In genomic region chr11:75565849-75566248, GRCm38 (mm10) we compare ENCODE assay signal across 8 mouse cellular contexts. TPM values are rescaled to one million over a fixed set of nuclear protein-coding genes. Genes with fewer than 3 reads are reported as not detected.
DNase-seq lines count a peak whose midpoint lies in the region; ATAC-seq and TF ChIP-seq lines count a peak whose summit lies in the region.

No protein-coding gene starts in this region.

- no peak for DNase-seq in liver, postnatal 0 days
- no peak for DNase-seq in liver, embryonic 11.5 days (ENCODE audit: low spot score)
- no peak for DNase-seq in heart, embryonic 10.5 days (ENCODE audit: low spot score)
- DNase-seq in spleen, postnatal 14 days (ENCODE audit: low spot score in 2 of 2) = no peak

- TF ChIP-seq CTCF in liver, postnatal 0 days (IDR thresholded peaks at IDR 0.05; ENCODE audit: low read depth) = no peak

- no peaks in the 10 kb centered on the region for H3K9me3 ChIP-seq in liver, postnatal 0 days (ENCODE audit: low read length)
- H3K9me3 ChIP-seq in liver, embryonic 11.5 days (ENCODE audit: control insufficient read depth, low read length) = no peaks in the 10 kb centered on the region
- H3K9me3 ChIP-seq in heart, embryonic 10.5 days = no peaks in the 10 kb centered on the region
- no peaks in the 10 kb centered on the region for H3K9me3 ChIP-seq in hindbrain, embryonic 13.5 days
- no peaks in the 10 kb centered on the region for H3K9me3 ChIP-seq in forebrain, embryonic 12.5 days

- H3K27me3 ChIP-seq in liver, postnatal 0 days (ENCODE audit: insufficient read depth, low read length) = no peaks in the 10 kb centered on the region
- no peaks in the 10 kb centered on the region for H3K27me3 ChIP-seq in liver, embryonic 11.5 days (replicated peaks; ENCODE audit: control insufficient read depth, insufficient read depth, low read length)
- H3K27me3 ChIP-seq in heart, embryonic 10.5 days (ENCODE audit: insufficient read depth, poor library complexity, severe bottlenecking) = peaks cover 23% of the 10 kb centered on the region; the same call in 1 of the 2 replicates
- H3K27me3 ChIP-seq in hindbrain, embryonic 13.5 days = no peaks in the 10 kb centered on the region
- no peaks in the 10 kb centered on the region for H3K27me3 ChIP-seq in forebrain, embryonic 12.5 days

- H3K36me3 ChIP-seq in liver, postnatal 0 days (replicated peaks; ENCODE audit: insufficient read depth, low read length) = 0 out of 2 replicates have a peak, but pooled peaks cover 10% of the 10 kb centered on the region
- no peaks in the 10 kb centered on the region for H3K36me3 ChIP-seq in liver, embryonic 11.5 days (ENCODE audit: control insufficient read depth, insufficient read depth, low read length)
- H3K36me3 ChIP-seq in heart, embryonic 10.5 days = peaks cover 14% of the 10 kb centered on the region
- H3K36me3 ChIP-seq in macrophage (ENCODE audit: inconsistent target) = peaks cover 63% of the 10 kb centered on the region
- peaks cover 95% of the 10 kb centered on the region for H3K36me3 ChIP-seq in hindbrain, embryonic 13.5 days
- peaks cover 30% of the 10 kb centered on the region for H3K36me3 ChIP-seq in forebrain, embryonic 12.5 days (replicated peaks)

- peaks cover 13% of the 10 kb centered on the region for H3K4me1 ChIP-seq in liver, postnatal 0 days (ENCODE audit: insufficient read depth)
- H3K4me1 ChIP-seq in liver, embryonic 11.5 days (replicated peaks; ENCODE audit: control insufficient read depth, insufficient read depth, low read length) = peaks cover 25% of the 10 kb centered on the region
- peaks cover 12% of the 10 kb centered on the region for H3K4me1 ChIP-seq in brown adipose tissue, adult 24 weeks (ENCODE audit: control insufficient read depth, insufficient read depth, insufficient read length, low read length)
- peaks cover 71% of the 10 kb centered on the region for H3K4me1 ChIP-seq in heart, embryonic 10.5 days
- H3K4me1 ChIP-seq in hindbrain, embryonic 13.5 days (replicated peaks) = peaks cover 4% of the 10 kb centered on the region; the same call in 1 of the 2 replicates
- no peaks in the 10 kb centered on the region for H3K4me1 ChIP-seq in forebrain, embryonic 12.5 days

- no peak overlapping the region for H3K4me3 ChIP-seq in liver, postnatal 0 days (ENCODE audit: low read depth, low read length)
- H3K4me3 ChIP-seq in liver, embryonic 11.5 days (ENCODE audit: low read depth, low read length) = no peak overlapping the region
- no peak overlapping the region for H3K4me3 ChIP-seq in brown adipose tissue, adult 24 weeks (ENCODE audit: insufficient read depth, low read depth, low read length)
- H3K4me3 ChIP-seq in heart, embryonic 10.5 days = no peak overlapping the region
- H3K4me3 ChIP-seq in macrophage (ENCODE audit: inconsistent target) = no peak overlapping the region
- no peak overlapping the region for H3K4me3 ChIP-seq in hindbrain, embryonic 13.5 days
- H3K4me3 ChIP-seq in forebrain, embryonic 12.5 days (replicated peaks) = no peak overlapping the region

- no peak overlapping the region for H3K9ac ChIP-seq in liver, postnatal 0 days (replicated peaks)
- no peak overlapping the region for H3K9ac ChIP-seq in liver, embryonic 11.5 days (ENCODE audit: low read depth, low read length)
- H3K9ac ChIP-seq in hindbrain, embryonic 13.5 days = no peak overlapping the region
- H3K9ac ChIP-seq in forebrain, embryonic 12.5 days = no peak overlapping the region

- no peak for ATAC-seq in liver, postnatal 0 days
- no peak for ATAC-seq in liver, embryonic 11.5 days (replicated peaks; ENCODE audit: low FRiP score)
- no peak for ATAC-seq in hindbrain, embryonic 13.5 days (ENCODE audit: low FRiP score)
- no peak for ATAC-seq in forebrain, embryonic 12.5 days (ENCODE audit: low FRiP score)

- H3K79me2 ChIP-seq in macrophage (ENCODE audit: inconsistent target) = peaks cover 45% of the 10 kb centered on the region; the same call in 1 of the 2 replicates

- H3K4me2 ChIP-seq in liver, postnatal 0 days (ENCODE audit: low read depth, low read length) = no peak overlapping the region
- H3K4me2 ChIP-seq in liver, embryonic 11.5 days = no peak overlapping the region
- no peak overlapping the region for H3K4me2 ChIP-seq in hindbrain, embryonic 13.5 days
- H3K4me2 ChIP-seq in forebrain, embryonic 12.5 days = no peak overlapping the region

- 77% methylated on average over 2 of the region's 2 CpGs for WGBS in liver, postnatal 0 days (ENCODE audit: insufficient replicate concordance)
- WGBS in liver, embryonic 11.5 days = 81% methylated on average over 2 of the region's 2 CpGs
- 62% methylated on average over 2 of the region's 2 CpGs for WGBS in heart, embryonic 10.5 days
- WGBS in macrophage (ENCODE audit: missing documents) = 58% methylated on average over 2 of the region's 2 CpGs
- WGBS in hindbrain, embryonic 13.5 days = 85% methylated on average over 2 of the region's 2 CpGs
- 92% methylated on average over 2 of the region's 2 CpGs for WGBS in forebrain, embryonic 12.5 days

- TF ChIP-seq EP300 in liver, postnatal 0 days (IDR thresholded peaks at IDR 0.05; ENCODE audit: low read depth) = no peak

- H3K27ac ChIP-seq in liver, postnatal 0 days (ENCODE audit: low read depth) = 0 out of 2 replicates have a peak overlapping the region, but pooled peaks have one; percentile 4
- H3K27ac ChIP-seq in liver, embryonic 11.5 days (ENCODE audit: low read depth, low read length) = no peak overlapping the region
- peak overlapping the region; percentile 81 for H3K27ac ChIP-seq in brown adipose tissue, adult 24 weeks (replicated peaks; ENCODE audit: low read depth, low read length)
- H3K27ac ChIP-seq in heart, embryonic 10.5 days = peak overlapping the region; percentile 48; the same call in 1 of the 2 replicates
- peak overlapping the region; percentile 97 for H3K27ac ChIP-seq in macrophage
- no peak overlapping the region for H3K27ac ChIP-seq in hindbrain, embryonic 13.5 days
- H3K27ac ChIP-seq in forebrain, embryonic 12.5 days = no peak overlapping the region

RNA-seq across cellular contexts. Expression of gene Pitpna, which starts 22.0 kb away (rescaled TPM):
- 30.1 and 36.7 TPM in 2 replicates for polyA plus RNA-seq in liver, postnatal 0 days (2015; fragmentation: Nextera tagmentation; extraction: Ambion mirVana)
- 63.2 and 65.1 TPM in 2 replicates for polyA plus RNA-seq in liver, embryonic 11.5 days (2014; fragmentation: Nextera tagmentation; extraction: Ambion mirVana)
- polyA plus RNA-seq in brown adipose tissue, adult 24 weeks (2012; ENCODE audit: insufficient read depth, insufficient read length, missing spikeins) = 75.9 and 86.5 TPM in 2 replicates
- 56.1 and 80.1 TPM in 2 replicates for polyA plus RNA-seq in heart, embryonic 10.5 days (2016; fragmentation: Nextera tagmentation; extraction: Ambion mirVana)
- total RNA-seq in macrophage (2018; cell fraction: chromatin; rRNA removed) = 100 to 1,000 TPM in 25 of 26 experiments, 10 to 100 TPM in 1; 81.1 to 352 (median 282) TPM
- total RNA-seq in macrophage (2018; cell fraction: cytosol; rRNA removed) = 100 to 1,000 TPM; 242 to 357 (median 310) TPM
- total RNA-seq in macrophage (2018; cell fraction: nucleus; rRNA removed) = 100 to 1,000 TPM in 25 of 26 experiments, 10 to 100 TPM in 1; 98.7 to 332 (median 234) TPM
- polyA plus RNA-seq in macrophage (2018) = 282 to 582 TPM (median 340 TPM) in 3 replicates
- polyA plus RNA-seq in hindbrain, embryonic 13.5 days (2015; fragmentation: Nextera tagmentation; extraction: Ambion mirVana) = 94.8 and 101 TPM in 2 replicates
- 95.5 and 96.1 TPM in 2 replicates for polyA plus RNA-seq in forebrain, embryonic 12.5 days (2016; fragmentation: Nextera tagmentation; extraction: Ambion mirVana)

RNA-seq across cellular contexts. Expression of gene Slc43a2, which starts 34.4 kb away (rescaled TPM):
- 5.9 and 7.2 TPM in 2 replicates for polyA plus RNA-seq in liver, postnatal 0 days (2015; fragmentation: Nextera tagmentation; extraction: Ambion mirVana)
- 5.5 and 7.8 TPM in 2 replicates for polyA plus RNA-seq in liver, embryonic 11.5 days (2014; fragmentation: Nextera tagmentation; extraction: Ambion mirVana)
- polyA plus RNA-seq in brown adipose tissue, adult 24 weeks (2012; ENCODE audit: insufficient read depth, insufficient read length, missing spikeins) = 13.4 and 14.5 TPM in 2 replicates
- polyA plus RNA-seq in heart, embryonic 10.5 days (2016; fragmentation: Nextera tagmentation; extraction: Ambion mirVana) = 5.5 and 6.4 TPM in 2 replicates
- 1,000 to 10,000 TPM in 1 of 26 experiments, 100 to 1,000 TPM in 23, 10 to 100 TPM in 2; 27.0 to 1,006 (median 669) TPM for total RNA-seq in macrophage (2018; cell fraction: chromatin; rRNA removed)
- total RNA-seq in macrophage (2018; cell fraction: cytosol; rRNA removed) = 100 to 1,000 TPM; 216 to 691 (median 376) TPM
- total RNA-seq in macrophage (2018; cell fraction: nucleus; rRNA removed) = 1,000 to 10,000 TPM in 2 of 26 experiments, 100 to 1,000 TPM in 24; 102 to 1,167 (median 672) TPM
- polyA plus RNA-seq in macrophage (2018) = 250 to 450 TPM (median 359 TPM) in 3 replicates
- 19.7 and 21.0 TPM in 2 replicates for polyA plus RNA-seq in hindbrain, embryonic 13.5 days (2015; fragmentation: Nextera tagmentation; extraction: Ambion mirVana)
- polyA plus RNA-seq in forebrain, embryonic 12.5 days (2016; fragmentation: Nextera tagmentation; extraction: Ambion mirVana) = 11.4 TPM in 2 replicates

RNA-seq across cellular contexts. Expression of gene Scarf1, which starts 52.5 kb away (rescaled TPM):
- 3.1 TPM in 2 replicates for polyA plus RNA-seq in liver, postnatal 0 days (2015; fragmentation: Nextera tagmentation; extraction: Ambion mirVana)
- 7.0 and 7.8 TPM in 2 replicates for polyA plus RNA-seq in liver, embryonic 11.5 days (2014; fragmentation: Nextera tagmentation; extraction: Ambion mirVana)
- 3.4 and 5.3 TPM in 2 replicates for polyA plus RNA-seq in brown adipose tissue, adult 24 weeks (2012; ENCODE audit: insufficient read depth, insufficient read length, missing spikeins)
- polyA plus RNA-seq in heart, embryonic 10.5 days (2016; fragmentation: Nextera tagmentation; extraction: Ambion mirVana) = 13.6 and 15.8 TPM in 2 replicates
- total RNA-seq in macrophage (2018; cell fraction: chromatin; rRNA removed) = 10 to 100 TPM; 12.1 to 48.5 (median 29.0) TPM
- 10 to 100 TPM in 24 of 26 experiments, 1 to 10 TPM in 2; 8.5 to 34.5 (median 14.6) TPM for total RNA-seq in macrophage (2018; cell fraction: cytosol; rRNA removed)
- total RNA-seq in macrophage (2018; cell fraction: nucleus; rRNA removed) = 10 to 100 TPM; 17.7 to 87.3 (median 37.1) TPM
- 8.6 to 19.0 TPM (median 16.2 TPM) in 3 replicates for polyA plus RNA-seq in macrophage (2018)
- polyA plus RNA-seq in hindbrain, embryonic 13.5 days (2015; fragmentation: Nextera tagmentation; extraction: Ambion mirVana) = 4.6 and 4.8 TPM in 2 replicates
- 3.0 and 3.9 TPM in 2 replicates for polyA plus RNA-seq in forebrain, embryonic 12.5 days (2016; fragmentation: Nextera tagmentation; extraction: Ambion mirVana)

RNA-seq across cellular contexts. Expression of gene Rilp, which starts 56.0 kb away (rescaled TPM):
- polyA plus RNA-seq in liver, postnatal 0 days (2015; fragmentation: Nextera tagmentation; extraction: Ambion mirVana) = 13.2 and 13.4 TPM in 2 replicates
- 1.2 and 1.5 TPM in 2 replicates for polyA plus RNA-seq in liver, embryonic 11.5 days (2014; fragmentation: Nextera tagmentation; extraction: Ambion mirVana)
- 42.3 and 47.1 TPM in 2 replicates for polyA plus RNA-seq in brown adipose tissue, adult 24 weeks (2012; ENCODE audit: insufficient read depth, insufficient read length, missing spikeins)
- polyA plus RNA-seq in heart, embryonic 10.5 days (2016; fragmentation: Nextera tagmentation; extraction: Ambion mirVana) = 0.76 and 0.78 TPM in 2 replicates
- total RNA-seq in macrophage (2018; cell fraction: chromatin; rRNA removed) = 10 to 100 TPM in 15 of 26 experiments, 1 to 10 TPM in 11; 3.7 to 22.4 (median 10.8) TPM
- total RNA-seq in macrophage (2018; cell fraction: cytosol; rRNA removed) = 1 to 10 TPM; 4.2 to 7.6 (median 6.1) TPM
- 10 to 100 TPM in 9 of 26 experiments, 1 to 10 TPM in 17; 3.4 to 18.3 (median 7.3) TPM for total RNA-seq in macrophage (2018; cell fraction: nucleus; rRNA removed)
- 6.6 to 7.4 TPM (median 7.1 TPM) in 3 replicates for polyA plus RNA-seq in macrophage (2018)
- polyA plus RNA-seq in hindbrain, embryonic 13.5 days (2015; fragmentation: Nextera tagmentation; extraction: Ambion mirVana) = 1.4 and 1.5 TPM in 2 replicates
- 0.22 and 0.34 TPM in 2 replicates for polyA plus RNA-seq in forebrain, embryonic 12.5 days (2016; fragmentation: Nextera tagmentation; extraction: Ambion mirVana)

Comparison
In these comparisons a context has a peak if more than half of its experiments do, and no peak if none do; other contexts are left out.
1. H3K27ac ChIP-seq: peak in liver, postnatal 0 days (single experiment), brown adipose tissue, adult 24 weeks (single experiment), heart, embryonic 10.5 days (single experiment) and macrophage (single experiment); none in liver, embryonic 11.5 days (single experiment), hindbrain, embryonic 13.5 days (single experiment) and forebrain, embryonic 12.5 days (single experiment).
2. RNA of gene Slc43a2, which starts 34.4 kb away (polyA plus RNA-seq): 250 to 450 TPM in macrophage; 19.7 to 21.0 TPM in hindbrain, embryonic 13.5 days, 13.4 to 14.5 TPM in brown adipose tissue, adult 24 weeks, 11.4 TPM in forebrain, embryonic 12.5 days, 5.5 to 7.8 TPM in liver, embryonic 11.5 days, 5.9 to 7.2 TPM in liver, postnatal 0 days and 5.5 to 6.4 TPM in heart, embryonic 10.5 days; every median in the first group is over 10 times any median in the second.